Mouse (Mus musculus) megakaryocyte, adult 5-6 weeks (primary cell): ENCODE data around the gene Borcs5. TPM values are rescaled to one million over a fixed set of nuclear protein-coding genes. Genes with fewer than 3 reads are reported as not detected.

Experiments
- ATAC-seq: 2 replicates; pipeline ENCODE4 v1.8.0; 2016; ENCODE audit warnings: mild to moderate bottlenecking, inconsistent platforms; ENCODE audit not compliant: poor library complexity, severe bottlenecking
- total RNA-seq, 2 experiments: library from RNA; stranded (forward) in 1 of 2; stranded (reverse) in 1 of 2; fragments of 153-499, 151-499 nt in 1 of 2; fragments of 221-1000, 200-1000 nt in 1 of 2; gene quantifications; 2 replicates each; pipeline versions ENCODE4 v1.2.3 to v1.2.4; 2015 to 2017

The Borcs5 gene
- total RNA-seq (2015): 13.9 and 15.3 TPM in 2 replicates
- total RNA-seq (2017): 11.6 and 15.5 TPM in 2 replicates

DNA sequence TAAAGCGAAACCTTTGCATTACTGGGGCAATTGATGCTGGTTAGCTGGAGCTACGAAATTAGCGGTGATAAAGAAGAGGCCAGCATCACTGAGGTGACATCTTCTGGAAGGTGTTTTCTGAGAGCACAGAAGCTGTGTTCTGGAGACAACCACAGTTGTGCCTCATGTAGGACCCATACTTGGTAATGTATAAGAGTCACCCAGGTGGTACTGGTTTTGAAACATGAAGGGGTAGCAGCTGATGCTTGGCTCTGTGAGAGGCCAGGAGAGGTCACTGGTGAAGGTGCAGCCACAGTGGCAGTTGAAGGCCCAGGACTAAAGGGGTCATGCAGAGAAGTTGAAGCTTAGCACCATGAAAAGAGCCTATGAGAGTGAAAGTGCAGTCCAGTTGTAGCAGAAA lies at the start of gene Borcs5:
Gene Borcs5 (plus strand): TSS at position 301 of the 400 bp plus-strand sequence.
- no peak for ATAC-seq

DNA sequence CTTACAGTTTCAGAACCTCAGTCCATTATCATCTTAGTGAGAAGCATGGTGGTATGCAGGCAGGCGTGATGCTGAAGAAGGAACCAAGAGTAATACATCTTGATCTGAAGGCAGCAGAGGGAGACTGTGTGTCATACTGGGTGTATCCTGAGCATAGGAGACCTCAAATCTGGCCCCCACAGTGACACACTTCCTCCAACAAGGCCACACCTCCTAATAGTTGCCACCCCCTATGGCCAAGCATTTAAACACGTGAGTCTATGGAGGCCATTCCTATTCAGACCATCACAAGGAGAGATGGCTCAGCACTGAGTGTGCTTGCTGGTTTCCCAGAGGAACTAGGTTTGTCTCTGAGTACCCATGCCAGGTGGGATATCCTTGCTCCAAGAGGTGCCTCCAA lies 47.7 kb upstream of the Borcs5 start:
- ATAC-seq: no peak

DNA sequence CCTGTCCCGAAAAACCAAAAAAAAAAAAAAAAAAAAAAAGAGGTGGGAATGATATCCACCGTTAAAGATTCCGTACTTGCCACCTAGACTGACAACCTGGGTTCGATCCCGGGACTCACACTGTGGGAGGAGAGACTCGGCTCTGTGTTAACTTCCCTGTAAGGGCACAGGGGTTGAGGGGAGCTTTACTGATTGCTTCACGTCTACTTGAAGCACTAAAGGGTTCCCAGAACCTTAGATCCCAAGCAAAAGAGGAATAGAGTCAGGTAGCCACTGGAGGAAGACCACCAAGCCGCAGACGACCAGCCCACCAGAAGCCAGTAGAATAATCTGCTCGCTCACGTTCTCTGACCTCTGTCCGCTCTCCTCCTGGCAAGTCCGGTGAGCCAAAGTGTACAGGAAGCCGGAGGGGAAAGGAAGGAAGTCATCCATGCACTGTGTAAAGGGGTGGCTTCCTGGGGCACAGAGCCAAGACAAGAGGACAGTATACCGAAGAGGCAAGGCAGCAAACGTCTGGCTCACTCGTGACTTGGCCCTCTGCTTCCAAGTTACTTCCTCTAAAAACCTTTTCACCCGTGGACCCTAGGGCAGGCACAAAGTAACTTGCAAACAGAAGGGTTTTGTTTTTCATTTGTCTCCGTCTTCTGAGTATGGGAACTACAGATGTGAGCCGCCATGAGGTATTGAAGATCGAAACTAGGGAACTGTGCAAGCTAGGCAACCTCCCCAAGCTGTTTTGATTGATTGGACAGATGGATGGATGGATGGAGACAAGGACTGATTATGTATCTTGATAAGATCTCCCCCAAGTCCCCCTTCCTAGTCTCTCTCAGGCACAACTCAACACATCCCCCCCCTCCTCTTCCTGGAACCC lies 44.5 kb upstream of the Borcs5 start:
- peak; percentile 71 for ATAC-seq

DNA sequence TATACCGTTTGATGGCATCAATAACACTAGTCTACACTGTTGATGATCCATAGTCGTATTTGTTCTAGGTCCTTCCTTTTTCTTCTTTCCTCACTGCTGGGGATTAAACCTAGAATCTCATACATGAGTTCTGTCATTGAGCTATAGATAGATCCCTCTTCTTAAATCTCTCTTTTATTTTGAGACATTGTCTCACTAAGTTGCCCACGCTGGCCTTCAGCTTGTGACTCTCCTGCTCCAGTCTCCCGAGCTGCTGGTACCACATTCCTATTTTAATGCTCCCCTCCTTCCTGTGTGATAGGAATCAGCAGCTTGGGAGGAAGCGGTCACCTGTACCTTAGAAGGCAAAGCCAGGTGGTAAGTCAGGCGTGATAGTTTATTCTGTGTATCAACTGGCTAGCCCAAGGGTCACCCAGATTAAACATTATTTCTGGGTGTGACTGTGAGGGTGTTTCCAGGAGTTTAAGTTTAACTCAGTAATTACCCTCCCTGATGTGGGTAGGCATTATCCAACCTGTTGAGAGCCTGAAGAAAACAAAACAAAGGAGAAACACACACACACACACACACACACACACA lies 41.6 kb upstream of the Borcs5 start:
- ATAC-seq: no peak

GRCm38 (mm10) chr6:134599239-134599638 lies 40.1 kb upstream of the Borcs5 start:
- no peak for ATAC-seq

DNA sequence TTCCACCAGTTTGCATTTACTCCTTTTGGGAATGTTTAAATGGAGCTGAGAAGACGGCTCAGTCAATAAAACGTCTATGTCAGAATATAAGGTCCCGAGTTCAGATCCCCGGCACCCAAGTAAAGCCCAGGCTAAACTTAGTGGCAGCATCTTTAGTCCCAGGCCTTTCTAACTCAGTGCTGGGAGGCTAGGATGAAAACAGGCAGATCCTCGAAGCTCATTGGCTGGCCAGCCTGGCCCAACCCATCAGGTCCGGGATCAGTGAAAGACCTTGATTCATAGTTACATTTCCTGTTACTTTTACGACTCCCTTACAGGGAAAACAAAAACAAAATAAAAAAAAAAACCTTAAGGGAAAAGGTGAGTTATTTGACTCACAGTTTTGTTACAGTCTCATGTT lies 38.2 kb upstream of the Borcs5 start:
- no peak for ATAC-seq

DNA sequence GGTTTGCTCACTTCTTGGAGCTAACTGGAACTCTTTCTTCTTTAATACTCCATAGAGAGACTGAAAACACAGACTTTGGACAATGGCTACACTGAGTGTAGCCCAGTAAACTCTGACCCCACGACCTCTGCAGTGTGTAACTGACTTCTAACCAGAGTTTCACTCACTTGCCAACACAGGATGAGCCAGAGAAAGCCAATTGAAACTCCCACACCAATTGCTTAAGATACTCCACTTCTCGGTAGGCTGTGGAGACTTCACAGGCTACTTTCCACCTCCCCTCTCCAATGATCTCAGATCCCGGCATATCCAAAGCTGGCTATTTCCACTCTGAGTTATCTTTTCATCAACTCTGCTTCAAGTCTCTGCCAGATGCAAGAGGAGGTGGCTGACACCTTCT lies 37.5 kb upstream of the Borcs5 start:
- ATAC-seq: no peak

- no peak for ATAC-seq
Measured at GRCm38 (mm10) chr6:134602371-134603003, 36.8 kb upstream of the Borcs5 start.

GRCm38 (mm10) chr6:134605196-134605595 lies 34.1 kb upstream of the Borcs5 start:
- no peak for ATAC-seq

DNA sequence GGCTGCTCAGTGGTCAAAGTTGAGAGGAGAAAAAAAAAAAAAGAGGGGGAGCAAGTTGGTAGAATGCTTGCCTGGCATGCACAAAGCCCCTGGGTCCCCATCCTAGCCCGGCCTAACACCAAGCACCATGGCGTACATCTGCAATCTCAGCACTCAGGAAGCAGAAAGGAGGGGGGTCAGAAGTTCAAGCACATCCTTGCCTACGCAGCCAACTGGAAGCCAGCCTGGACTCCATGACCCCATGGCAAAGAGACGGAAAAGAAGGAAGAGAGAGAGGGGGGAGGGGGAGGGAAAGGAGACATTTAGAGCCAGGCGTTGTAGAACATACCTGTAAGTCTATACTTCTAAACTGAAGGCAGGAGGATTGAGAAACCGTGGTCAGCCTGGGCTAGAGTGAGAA lies 32.8 kb upstream of the Borcs5 start:
- 0 out of 2 replicates have a peak, but pooled peaks have one; percentile 31 for ATAC-seq

DNA sequence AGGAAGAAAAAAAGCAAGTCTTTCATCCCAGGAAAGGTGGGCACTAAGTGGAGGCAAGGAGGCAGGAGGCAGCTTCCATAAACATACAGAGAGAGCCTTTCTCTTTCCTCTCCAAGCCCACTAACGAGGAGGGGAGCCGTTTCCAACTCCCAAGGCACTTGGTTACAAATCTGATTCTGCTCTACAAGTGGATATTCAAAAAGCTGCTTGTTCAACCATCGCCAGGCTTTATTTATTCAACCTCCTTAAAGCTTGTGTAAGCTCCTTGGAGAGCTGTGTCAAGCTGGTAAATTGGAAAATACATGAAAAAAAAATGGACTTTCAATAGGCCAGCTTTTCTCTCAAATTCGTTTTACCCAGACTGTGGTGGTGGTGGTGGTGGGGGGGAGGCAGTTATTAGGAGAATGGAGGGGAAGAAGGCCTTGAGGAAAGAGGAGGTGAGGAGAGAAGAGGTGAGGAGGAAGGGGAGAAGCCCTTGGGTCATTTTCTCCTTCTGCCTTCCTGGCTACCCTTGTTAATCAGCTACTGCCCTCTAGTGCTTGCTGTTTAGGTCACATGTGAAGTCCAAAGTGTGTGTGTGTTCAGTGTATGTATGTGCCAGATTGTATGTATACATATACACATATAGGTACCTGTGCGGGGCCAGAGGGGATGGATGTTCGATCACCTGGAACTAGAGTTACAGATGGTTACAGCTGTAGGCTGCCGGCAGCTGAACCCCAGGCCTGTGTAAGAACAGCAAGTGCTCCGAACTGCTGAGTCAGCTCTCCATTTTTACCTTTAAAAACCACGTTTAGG lies 32.2 kb upstream of the Borcs5 start:
- peak; percentile 78 for ATAC-seq

- ATAC-seq: no peak
Measured at GRCm38 (mm10) chr6:134610380-134610779, 28.9 kb upstream of the Borcs5 start.

- no peak for ATAC-seq
Measured at GRCm38 (mm10) chr6:134611896-134612295, 27.4 kb upstream of the Borcs5 start.

- ATAC-seq: no peak
Measured at GRCm38 (mm10) chr6:134614322-134614721, 25.0 kb upstream of the Borcs5 start.

DNA sequence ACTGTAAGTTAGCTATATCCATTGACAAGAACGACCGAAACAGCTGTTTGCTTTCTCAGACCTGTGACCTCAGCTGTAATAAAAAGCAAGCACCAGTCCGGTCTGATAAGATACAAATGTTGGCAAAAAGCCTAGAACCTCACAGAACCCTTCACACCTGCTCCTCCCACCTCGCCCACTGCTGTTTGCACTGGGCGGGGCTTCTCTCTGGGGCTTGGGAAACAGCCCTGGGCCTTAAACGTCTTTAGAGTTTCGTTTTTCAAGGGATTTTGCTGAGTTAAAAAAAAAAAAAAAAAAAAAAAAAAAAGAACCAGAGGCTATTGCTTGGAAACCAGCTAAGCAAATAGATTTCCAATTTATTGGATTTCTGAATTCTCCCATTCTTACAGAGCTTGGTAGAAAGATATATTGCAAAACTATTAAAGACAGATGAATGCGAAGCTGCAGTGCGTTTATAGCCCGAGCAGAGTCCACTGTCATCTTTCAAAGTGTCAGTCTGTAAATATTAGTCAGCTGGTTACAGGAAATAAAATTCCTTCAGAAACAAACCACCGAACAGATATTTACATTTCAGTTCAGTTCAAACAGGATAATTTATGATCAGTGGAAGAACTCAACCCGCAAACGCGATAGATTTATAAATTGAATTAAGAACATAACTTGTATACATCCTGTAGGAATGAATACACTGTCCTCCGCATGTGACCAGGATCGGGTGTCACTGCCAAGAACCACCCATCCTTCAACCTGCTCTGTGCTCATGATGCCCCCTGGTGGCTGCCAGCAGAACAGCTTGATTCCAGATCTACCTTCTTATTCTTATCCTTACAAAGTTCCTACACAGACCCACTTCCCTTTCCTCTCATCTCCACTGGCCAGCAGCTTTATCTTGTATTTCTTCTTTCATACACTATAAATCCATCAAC lies 24.3 kb upstream of the Borcs5 start:
- peak; percentile 92 for ATAC-seq

GRCm38 (mm10) chr6:134617589-134617988 lies 21.7 kb upstream of the Borcs5 start:
- no peak for ATAC-seq

- ATAC-seq: no peak
Measured at GRCm38 (mm10) chr6:134620129-134620528, 19.2 kb upstream of the Borcs5 start.

- peak; percentile 69 for ATAC-seq
Measured at GRCm38 (mm10) chr6:134620846-134621551, 18.3 kb upstream of the Borcs5 start.

- no peak for ATAC-seq
Measured at GRCm38 (mm10) chr6:134621552-134621949, 17.8 kb upstream of the Borcs5 start.
